Mouse (Mus musculus) adrenal gland (tissue): ENCODE data around the gene Dnajb3.
"Not testable (repeated sequence)": the region's sequence is repeated elsewhere in the genome, so short reads cannot be mapped to it uniquely, and the experiment has no call there.

ENCODE experiments used
- intact Hi-C: fragments of 180-260 bp; cut with DNase I; formaldehyde crosslinking; loops from one replicate; pipeline ENCODE4 v1.15.1; 2025

The Dnajb3 gene

DNA sequence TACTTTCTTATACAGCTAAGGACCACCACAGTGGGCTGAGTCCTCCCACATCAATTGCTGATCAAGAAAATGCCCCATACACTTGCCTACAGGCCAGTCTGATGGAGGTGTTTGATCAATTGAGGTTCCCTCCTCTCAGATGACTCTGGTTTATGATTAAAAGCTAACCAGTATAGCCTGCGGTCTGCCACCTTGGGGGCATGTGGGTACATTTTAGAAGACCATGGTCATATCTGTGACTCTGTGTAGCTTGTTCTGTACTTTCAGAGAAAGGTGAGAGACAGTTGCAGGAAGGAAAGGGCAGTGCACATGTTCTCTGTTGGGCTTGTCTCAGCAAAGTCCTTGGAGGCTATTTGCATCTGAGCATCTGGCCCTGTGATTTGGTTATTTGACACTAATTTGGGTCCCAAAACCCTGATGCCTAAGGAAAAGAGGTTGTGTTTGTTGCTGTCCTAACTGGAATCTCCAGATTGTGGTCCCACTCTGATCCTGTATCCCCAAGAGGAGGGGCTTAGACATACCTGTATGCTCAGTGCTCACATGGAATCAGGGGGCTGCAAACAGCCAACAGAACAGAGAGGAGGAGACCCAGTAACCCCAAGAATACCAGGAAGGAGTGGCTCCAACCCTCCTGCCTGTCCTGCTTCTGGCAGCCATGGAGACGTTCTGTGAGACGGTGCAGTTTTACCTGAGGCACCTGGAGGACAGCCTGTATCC is 27.2 kb upstream of the Dnajb3 start:
- intact Hi-C loops: no loop called here

DNA sequence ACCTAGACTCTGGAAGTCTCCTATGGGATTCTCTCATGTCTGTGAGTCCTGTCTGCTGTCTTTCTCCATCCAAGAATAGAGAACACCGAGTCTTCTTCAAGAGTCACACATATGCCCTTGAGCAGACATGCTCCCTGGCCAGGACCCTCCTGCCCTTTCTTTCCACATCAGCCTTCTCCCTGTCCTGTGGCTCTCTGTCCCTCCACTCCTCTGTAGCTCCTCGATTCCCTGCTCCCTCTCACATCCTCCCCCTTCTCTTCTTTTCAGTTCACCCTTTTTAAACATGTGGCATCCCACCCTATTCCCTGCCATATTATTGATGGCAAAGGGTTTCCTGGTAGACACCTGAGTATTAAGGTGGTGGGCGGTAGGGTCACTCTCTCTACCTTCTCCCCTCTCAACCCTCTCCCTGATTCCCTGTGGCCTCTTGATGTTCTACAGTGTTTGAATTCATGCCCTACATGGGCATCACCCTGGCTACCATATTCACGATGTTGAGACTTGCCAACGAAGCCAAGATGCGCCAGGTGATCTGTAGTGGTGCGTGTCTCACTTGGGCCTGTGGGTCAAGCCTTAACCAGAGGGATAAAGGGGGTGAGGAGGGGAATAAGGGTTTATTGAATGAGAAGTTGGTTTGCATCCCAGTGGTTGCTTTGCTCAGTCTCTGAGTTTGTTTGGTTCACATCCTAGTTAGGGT is 26.4 kb upstream of the Dnajb3 start:
- intact Hi-C loops: no loop called here

DNA sequence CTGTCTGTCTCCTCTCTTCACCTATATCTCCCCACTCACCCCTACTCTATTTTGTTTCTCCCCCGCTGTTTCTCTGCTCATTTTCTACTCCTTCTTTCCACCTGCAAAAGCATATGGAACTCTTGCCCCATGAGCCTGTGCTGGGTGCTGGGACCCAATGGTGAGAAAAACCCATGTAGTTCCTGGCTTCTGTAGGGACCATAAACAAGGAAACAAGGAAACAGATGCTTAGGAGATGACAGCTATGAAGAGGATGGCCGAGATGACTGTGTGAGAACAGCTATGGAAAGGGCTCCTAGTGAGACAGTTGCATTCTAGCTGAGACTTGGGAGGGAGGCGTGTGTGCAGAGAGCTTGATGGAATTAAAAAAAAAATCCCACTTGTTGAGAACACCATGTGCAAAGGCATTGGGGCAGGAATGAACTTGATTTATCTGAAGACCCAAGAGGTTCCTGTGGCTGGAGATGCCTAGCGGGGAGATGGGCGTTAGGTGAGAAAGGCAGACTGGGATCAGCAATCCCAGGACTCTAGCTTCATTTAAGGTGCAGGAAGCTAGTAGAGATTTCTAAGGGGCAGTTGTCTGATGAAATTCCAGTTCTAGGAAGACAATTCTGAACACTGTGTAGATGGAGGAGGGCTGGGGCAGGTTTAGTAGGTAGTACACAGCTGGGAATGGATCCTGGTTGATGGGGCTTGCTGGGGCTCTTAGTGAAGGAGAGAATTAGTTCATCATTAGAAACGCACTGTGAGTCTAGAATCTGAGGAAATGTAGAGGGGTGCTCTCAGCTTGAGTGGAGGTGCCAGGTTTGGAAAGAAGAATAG is 25.6 kb upstream of the Dnajb3 start:
- intact Hi-C loops: no loop called here

DNA sequence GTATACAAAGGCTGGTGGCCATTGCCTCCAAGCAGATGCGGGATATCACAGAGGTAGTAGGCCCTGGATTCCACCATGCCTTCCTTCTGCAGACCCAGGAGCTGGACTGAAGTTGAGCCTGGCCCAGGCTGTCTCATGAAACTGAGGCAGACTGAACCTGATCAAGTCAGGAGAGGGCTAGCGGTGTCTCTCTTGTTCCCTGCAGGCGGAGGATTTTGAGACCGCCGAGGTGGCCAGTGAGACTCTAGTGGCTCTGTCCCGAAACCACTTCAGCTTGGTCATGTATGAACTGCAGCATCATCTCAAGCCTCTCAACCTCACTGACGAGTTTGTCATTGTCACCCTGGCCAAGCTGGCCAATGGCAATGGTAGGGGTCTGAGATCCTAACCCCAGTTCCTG is 24.8 kb upstream of the Dnajb3 start:
- intact Hi-C loops: no loop called here

DNA sequence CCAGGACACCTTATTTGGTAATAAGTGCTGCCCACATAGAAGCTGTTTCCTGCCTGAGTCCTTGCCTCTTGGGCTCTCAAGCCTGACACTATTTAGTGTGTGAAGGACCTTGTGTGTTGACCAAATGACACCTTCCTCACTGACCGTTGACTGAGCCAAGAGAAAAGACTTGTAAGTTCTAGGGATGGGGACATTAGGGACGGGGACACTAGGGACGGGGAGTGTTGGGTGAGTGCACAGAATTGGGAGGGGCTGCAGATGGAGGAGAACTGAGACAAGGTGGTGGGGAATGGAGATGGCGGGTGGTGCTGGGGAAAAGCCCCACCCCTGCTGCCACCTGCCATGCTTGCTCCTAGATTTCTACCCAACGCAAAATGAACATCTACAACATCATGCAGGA is 24.4 kb upstream of the Dnajb3 start:
- intact Hi-C loops: no loop called here

DNA sequence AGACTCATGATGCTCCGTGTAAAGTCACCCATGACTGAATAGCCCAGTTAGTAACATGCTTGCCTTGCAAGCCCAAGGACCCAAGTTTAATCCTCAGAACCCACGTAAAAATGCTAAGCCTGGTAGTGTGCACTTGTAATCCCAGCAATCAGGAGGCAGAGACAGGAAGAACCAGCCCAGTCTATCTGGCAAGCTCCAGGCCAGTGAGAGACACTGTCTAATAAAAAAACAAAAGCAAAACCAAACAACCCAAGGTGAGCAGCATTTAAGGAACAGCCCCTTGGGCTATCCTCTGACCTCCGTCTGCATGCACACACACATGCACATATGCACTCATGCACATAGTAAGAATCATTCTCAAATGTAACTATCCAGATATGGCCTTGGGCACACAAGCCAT is 24.0 kb upstream of the Dnajb3 start:
- intact Hi-C loops: no loop called here

DNA sequence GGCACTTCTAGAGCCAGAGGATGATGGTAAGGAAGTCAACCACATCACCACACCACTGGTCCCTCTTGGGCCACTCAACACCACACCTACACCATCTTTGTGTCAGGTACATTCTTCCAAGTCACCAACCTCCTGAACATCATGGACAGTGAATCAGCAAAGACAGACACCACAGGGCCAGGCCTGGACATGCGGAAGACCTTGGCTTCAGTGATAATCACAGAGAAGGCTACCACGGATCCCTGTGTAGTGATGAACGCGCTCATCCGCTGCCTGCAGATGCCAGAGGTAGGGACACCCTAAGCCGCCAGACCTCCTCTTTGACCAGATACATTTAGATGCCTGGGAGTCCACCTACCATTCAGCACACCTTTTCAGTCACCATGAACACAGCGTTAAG is 22.5 kb upstream of the Dnajb3 start:
- intact Hi-C loops: no loop called here

DNA sequence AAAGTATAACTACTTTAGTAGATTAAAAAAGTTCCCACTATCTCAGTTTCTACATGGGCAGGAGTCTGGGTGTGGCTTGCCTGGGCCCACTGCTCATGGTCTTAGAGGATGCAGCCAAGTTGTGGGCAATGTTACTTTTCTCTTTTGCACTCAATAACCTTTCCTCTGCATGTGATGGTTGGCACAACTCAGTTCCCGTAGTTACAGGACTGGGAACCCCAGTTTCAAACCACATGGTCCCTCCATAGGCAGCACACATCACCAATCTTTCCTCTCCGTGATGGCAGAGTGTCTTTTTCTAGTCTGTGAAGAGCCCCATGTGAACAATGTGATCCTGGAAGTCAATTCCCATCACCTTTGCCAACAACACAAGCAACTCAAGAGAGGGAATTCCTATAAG is 21.9 kb upstream of the Dnajb3 start:
- intact Hi-C loops: no loop called here

DNA sequence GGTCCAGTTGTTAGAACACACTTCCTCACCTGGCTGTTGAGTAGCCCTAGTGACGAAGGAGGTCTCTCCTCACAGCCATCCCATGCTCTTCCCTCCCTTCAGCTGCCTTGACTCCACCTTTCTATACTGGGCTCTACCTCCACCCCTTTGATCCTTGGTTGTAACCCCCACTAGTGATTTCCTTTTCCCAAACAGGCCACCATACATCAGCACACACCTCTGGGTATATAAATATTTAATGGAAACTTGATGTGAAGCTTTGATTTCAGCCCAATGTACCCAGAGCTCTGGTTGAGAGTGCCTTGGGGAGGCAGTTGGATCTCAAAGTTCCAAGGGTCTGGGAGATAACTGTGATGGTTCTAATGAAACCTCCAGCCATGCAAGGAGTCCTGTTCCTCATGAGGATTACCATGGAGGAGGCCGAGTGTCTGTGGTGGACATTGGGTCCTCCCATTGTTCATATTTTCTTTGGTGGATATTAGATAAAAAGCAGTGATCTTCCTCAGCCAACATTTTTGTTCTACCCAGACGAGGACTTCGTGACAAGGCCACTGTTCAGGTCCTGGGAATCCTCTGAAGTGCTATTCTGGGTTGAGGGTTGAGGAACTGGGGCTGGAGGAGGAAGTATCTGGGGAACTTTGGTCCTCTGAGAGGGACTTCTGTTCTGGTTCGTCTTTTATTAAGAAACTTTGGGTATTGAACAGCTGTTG is 21.2 kb upstream of the Dnajb3 start, which contains the start of gene Mroh2a:
TSS of gene Mroh2a (plus strand) at position 317 of the 710 bp plus-strand sequence.
- intact Hi-C loops: no loop called here

DNA sequence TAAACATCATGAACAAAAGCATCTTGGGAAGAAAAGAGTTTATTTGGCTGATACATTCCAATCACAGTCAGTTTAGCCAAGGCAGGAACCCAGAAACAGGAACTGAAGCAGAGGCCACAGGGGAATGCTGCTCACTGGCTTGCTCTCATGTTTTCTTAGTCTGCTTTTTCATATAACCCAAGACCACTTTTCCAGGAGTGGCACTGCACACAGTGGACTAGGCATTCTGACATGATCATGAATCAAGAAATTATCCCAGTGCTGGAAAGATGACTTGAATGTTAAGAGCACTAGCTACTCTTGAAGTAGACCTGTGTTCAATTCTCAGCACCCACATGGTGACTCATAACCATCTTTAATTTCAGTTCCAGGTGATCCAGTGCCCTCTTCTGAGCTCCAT is 20.2 kb upstream of the Dnajb3 start:
- intact Hi-C loops: no loop called here

DNA sequence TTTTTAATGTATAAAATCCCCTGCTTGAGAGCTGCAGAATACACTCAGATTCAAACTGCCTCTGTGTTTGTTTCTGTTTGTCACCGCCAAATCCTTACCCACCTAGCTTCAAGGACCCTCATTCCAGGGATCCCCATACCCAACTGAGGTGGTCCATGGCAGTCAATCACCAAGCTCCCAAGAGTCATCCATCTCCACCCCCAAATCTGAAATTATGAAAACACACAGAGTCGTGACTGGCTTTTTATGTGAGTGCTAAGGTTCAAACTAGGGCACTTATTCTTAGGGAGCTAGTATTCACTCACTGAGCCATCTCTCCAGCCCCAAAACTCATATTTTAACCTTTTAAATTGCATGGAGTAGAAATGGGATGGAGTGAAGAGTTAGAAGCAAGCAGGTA is 19.7 kb upstream of the Dnajb3 start:
- intact Hi-C loops: not testable (repeated sequence)

DNA sequence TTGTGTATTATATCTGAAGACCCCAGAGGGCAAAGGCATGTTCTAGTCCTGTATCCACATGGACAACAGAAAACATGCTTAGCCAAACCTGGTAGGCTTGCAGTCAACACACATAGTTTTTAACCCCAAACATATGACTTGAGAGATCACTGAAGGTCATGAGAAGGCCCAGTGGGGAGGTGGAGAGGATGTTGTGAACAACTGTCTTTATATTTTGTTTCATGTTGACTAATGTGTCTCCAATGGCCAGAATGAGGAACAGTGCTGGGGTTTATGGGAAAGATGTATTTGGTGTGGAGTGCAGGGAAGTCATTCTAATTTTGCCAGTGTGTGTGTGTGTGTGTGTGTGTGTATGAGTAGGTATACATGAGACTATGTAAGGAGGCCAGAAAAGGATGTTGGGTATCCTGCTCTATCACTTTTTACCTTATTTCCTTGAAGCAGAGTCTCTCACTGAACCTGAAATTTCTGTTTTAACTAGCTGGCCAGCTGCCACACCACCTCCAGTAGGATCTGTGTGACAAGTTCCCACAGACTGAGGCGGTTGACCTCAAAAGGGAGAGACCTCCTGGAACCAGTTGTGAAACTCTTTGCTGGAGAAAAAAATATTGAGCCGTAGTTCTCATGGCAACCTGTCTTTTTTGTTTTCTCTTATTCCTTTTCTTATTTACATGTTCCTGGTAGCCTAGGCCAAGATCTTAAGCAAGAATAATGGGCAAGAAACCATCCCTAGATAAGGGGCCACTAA is 18.6 kb upstream of the Dnajb3 start:
- intact Hi-C loops: no loop called here

DNA sequence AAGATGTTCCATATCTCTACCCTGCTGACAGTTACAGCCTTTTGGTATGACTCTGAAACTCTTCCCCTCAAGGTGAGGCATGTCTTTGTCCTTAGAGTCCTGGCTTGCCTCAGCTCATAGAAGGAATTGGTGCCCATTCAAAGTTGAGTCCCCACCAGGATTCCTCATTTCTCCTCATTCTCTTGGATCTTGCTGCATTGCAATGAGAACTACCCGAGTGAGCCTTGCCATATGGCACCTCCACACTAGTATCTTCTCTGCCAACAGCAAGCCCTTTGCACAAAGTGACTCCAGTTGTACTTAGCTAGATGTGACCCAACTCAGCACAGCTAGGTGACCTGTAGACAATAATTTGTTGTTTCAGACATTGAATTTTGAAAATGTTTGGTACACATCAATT is 18.0 kb upstream of the Dnajb3 start:
- intact Hi-C loops: no loop called here

DNA sequence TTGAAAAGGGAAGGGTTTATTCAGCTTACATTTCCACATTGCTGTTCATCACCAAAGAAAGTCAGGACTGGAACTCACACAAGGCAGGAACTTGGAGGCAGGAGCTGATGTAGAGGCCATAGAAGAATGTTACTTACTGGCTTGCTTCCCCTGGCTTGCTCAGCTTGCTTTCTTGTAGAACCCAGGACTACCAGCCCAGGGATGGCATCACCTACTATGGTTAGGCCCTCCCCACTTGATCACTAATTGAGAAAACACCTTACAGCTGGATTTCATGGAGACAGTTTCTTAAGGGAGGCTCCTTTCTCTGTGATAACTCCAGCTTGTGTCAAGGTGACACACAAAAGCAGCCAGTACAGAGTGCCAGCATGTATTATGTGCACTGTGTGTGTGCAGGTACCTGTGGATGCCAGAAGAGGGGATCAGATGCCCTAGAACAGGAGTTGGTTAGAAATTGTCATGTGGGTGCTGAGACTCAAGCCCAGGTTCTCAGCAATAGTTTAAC is 17.5 kb upstream of the Dnajb3 start:
- intact Hi-C loops: not testable (repeated sequence)

DNA sequence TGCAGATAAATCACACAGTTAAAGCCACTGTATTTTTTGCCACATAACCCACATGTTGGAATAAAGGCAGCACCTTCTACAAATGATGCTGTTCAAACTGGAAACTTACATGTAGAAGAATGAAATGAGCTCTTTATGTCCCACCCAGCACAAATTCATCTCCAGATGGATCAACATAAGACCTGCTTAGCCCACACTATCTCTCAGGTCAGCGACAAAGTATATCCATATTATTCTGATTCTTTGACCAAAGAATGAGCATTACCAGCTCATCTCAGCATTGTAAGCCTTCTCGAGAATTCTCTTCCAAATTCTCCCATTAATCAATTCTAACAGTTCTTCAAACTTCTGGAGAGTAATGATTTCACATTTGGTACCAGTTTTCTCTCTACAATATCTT is 16.6 kb upstream of the Dnajb3 start:
- intact Hi-C loops: no loop called here

DNA sequence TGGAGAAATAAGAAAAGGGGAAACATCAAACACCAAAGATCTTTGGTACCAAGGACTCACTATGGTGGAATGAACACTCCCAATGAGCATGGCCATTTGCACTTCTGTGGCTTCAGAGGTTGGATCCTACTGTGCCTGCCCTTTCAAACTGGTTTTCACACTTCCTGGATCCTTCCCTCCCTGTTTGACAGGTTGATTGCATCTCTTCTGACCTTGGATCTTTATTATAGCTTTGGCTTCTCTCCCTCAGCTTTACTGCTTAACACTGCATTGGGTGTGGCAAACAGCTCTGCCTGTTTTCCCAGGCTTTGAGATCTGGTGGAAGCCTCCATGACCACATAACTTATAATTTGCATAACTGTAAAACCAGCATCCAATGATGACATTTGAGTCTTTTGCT is 14.8 kb upstream of the Dnajb3 start:
- intact Hi-C loops: no loop called here

DNA sequence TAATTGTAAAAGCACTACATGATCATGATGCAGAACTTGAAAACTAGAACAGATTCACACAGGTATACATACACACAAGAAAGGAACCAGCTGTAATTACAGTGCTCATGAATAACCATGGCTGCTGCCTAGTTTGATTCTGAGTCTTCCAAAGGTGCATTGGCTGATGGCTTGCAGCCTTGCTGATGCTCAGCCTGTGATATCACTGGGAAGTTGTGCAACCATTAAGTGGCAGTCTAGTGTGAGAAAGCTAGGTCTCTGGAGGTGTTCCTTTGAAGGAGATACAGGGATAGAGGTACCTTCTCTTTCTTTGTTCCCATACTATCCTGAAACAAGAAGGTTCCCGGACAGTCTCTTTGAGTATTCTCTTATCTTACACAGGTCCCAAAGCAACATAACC is 13.5 kb upstream of the Dnajb3 start:
- intact Hi-C loops: no loop called here

DNA sequence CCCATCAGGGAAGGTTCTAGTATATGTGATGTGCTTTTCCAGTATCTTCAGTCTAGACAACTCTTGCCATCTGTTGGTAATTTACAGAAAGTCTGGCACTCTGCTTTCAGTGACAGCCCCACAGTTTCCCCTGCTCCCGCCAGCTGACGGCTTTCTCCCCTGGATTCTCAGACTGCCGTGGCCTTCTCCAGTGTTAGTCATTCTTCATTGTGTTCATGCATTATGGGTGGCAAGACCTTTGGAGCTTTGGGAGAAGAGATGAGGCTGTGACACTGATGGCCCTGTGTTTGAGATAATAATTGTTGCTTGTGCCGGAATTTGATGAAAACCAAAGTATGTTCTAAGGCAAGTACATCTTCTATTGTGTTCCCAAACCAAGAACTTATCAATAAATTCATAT is 13.0 kb upstream of the Dnajb3 start:
- intact Hi-C loops: no loop called here

DNA sequence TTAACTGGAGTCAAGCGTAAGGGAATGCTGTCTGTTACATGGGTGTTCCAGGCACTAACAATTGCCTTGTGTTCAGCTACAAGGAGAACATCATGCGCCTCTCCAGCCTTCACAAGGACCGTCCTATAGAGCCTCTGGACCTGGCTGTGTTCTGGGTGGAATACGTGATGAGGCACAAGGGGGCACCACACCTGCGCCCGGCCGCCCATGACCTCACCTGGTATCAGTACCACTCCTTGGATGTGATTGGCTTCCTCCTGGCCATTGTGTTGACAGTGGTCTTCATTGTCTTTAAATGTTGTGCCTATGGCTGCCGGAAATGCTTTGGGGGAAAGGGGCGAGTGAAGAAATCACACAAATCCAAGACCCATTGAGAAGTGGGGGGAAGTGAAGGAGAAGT is 12.5 kb upstream of the Dnajb3 start:
- intact Hi-C loops: no loop called here

DNA sequence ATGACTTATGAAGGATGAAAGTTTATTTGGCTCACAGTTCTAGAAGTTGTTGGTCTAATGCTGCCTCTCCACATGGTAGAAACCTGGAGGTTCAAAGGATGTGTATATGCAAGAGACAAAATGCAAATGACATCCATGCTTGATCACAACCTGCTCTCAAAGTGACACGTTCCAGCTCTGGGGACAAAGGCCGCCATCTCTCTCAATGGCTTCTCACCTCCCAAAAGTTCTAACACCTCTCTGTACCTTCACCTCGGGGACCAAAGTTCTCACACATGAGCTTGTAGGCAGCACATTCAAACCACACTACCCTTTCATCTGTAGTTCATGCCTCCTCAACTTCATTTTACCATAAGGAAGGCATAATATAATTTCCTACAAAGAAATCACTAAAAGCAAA is 12.0 kb upstream of the Dnajb3 start:
- intact Hi-C loops: no loop called here

DNA sequence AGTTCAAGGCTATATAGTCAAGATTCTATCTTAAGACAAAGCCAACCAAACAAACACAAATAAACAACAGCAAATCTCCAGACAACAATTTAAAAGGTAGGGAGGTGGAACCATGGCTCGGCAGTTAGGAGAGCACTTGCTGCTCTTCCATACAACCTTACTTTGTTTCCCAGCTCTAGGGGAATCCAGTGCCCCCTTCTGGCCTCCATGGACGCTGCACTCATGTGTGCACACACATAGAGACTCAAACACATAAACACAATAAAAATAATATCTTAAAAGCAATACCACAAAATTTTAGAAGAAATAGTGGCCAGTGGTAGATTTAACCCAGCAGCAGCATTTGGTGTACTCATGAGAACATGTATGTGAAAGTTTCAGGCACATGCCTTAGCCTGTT is 11.6 kb upstream of the Dnajb3 start:
- intact Hi-C loops: no loop called here
